Mouse (Mus musculus) midbrain, embryonic 13.5 days (tissue): Measurements from ENCODE around the gene Il12rb1. TPM values are rescaled to one million over a fixed set of nuclear protein-coding genes. Genes with fewer than 3 reads are reported as not detected.

ENCODE experiments used
- ATAC-seq: fragments of 200-750 bp; cut with Nextera tagmentation; 2 replicates; pipeline ENCODE4 v1.8.0; 2017; ENCODE audit warnings: mild to moderate bottlenecking, moderate TSS enrichment, moderate library complexity
- H3K27ac ChIP-seq: fragments of 300-500 bp; sonication (generic); 2 replicates; pipeline ENCODE4 v1.5.1; 2015; ENCODE audit warnings: inconsistent platforms, mild to moderate bottlenecking, moderate library complexity
- H3K27me3 ChIP-seq: fragments of 300-500 bp; sonication (generic); 2 replicates; pipeline ENCODE4 v1.6.1; 2015; ENCODE audit warnings: mild to moderate bottlenecking, inconsistent platforms
- H3K36me3 ChIP-seq: fragments of 300-500 bp; sonication (generic); 2 replicates; pipeline ENCODE4 v1.6.1; 2015; ENCODE audit warnings: mild to moderate bottlenecking, inconsistent platforms
- H3K4me1 ChIP-seq: fragments of 300-500 bp; sonication (generic); replicated peaks from 2 replicates; pipeline ENCODE4 v1.6.1; 2015; ENCODE audit warnings: inconsistent platforms
- H3K4me2 ChIP-seq: fragments of 300-500 bp; sonication (generic); replicated peaks from 2 replicates; pipeline ENCODE4 v1.6.1; 2015; ENCODE audit warnings: moderate library complexity, mild to moderate bottlenecking, inconsistent platforms
- H3K4me3 ChIP-seq: fragments of 300-500 bp; sonication (generic); replicated peaks from 2 replicates; pipeline ENCODE4 v1.5.1; 2015; ENCODE audit warnings: mild to moderate bottlenecking, inconsistent platforms
- H3K9ac ChIP-seq: fragments of 300-500 bp; sonication (generic); replicated peaks from 2 replicates; pipeline ENCODE4 v1.6.1; 2015; ENCODE audit warnings: mild to moderate bottlenecking, inconsistent platforms
- H3K9me3 ChIP-seq: fragments of 300-500 bp; sonication (generic); 2 replicates; pipeline ENCODE4 v1.6.1; 2016; ENCODE audit warnings: mild to moderate bottlenecking, inconsistent platforms
- WGBS: fragments of 180-500 bp; shearing (Covaris S2); methylation state at CpG from one replicate; pipeline ENCODE4 v1.1.7; 2015; 5-methylcytosine and 5-hydroxymethylcytosine counted together
- polyA plus RNA-seq: library from polyadenylated mRNA; unstranded; fragments of >200 nt; fragmentation: Nextera tagmentation; extraction: Ambion mirVana; gene quantifications from 2 replicates; pipeline ENCODE4 v1.2.1, GENCODE M21; 2015

Il12rb1 gene
- polyA plus RNA-seq, 1 experiment from 2014 or later, result not detected

DNA sequence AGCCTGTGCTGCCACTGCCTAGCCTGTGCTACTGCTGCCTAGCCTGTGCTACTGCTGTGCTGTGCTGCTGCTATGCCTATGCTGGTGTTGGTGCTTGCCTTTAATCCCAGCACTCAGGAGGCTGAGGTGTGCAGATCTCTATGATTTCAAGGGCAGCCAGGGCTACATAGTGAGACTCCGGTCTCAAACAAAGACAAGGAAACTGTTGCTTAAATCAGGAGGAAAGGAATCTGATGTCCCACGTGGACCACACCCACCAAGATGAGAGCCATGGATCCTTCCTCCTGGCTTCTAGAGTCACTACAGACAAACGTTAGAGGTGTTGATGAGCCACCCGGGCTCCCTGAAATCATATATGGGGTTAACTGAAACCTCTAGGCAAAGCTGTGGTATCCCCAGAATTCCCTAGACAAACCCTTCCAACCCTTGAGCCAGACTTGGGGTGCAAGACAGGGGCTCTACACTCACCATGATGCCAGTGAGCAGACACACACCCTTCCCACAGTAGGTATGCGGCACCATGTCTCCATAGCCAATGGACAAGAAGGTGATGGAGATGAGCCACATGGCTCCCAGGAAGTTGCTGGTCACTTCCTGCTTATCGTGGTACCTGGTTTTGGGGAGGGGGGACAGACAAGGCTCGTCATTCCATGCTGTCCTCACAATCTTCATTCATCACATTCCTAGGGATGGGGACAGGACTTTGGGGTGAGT, 42.0 kb downstream of the Il12rb1 start:
- no peak overlapping the region for H3K9ac ChIP-seq
- WGBS, result 76% methylated on average over 7 of the region's 7 CpGs
- no peaks in the 10 kb centered on the region for H3K27me3 ChIP-seq
- peaks cover 42% of the 10 kb centered on the region for H3K36me3 ChIP-seq
- H3K9me3 ChIP-seq, result no peaks in the 10 kb centered on the region
- no peak overlapping the region for H3K4me2 ChIP-seq
- peaks cover 4% of the 10 kb centered on the region for H3K4me1 ChIP-seq
- no peak overlapping the region for H3K27ac ChIP-seq
- ATAC-seq, result no peak
- no peak overlapping the region for H3K4me3 ChIP-seq

DNA sequence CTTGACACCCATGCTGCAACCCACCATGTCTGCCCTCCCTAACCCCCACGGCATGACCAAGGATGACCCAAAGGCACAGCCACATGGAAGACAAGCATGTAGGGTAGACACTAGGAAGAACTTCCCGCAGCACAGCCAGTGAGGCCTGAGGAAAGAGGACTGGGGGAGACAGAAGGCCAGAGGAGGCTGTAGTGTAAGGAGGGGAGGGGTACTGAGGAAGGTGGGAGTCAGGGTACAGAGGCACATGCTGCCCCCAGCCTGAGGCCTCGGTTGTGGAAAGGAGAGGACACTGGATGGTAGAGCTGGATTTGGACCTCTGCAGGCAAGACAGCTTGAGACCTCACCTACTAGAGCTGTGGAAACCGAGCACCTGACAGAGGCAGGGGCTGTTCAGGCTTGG, 42.7 kb downstream of the Il12rb1 start:
- no peak overlapping the region for H3K9ac ChIP-seq

DNA sequence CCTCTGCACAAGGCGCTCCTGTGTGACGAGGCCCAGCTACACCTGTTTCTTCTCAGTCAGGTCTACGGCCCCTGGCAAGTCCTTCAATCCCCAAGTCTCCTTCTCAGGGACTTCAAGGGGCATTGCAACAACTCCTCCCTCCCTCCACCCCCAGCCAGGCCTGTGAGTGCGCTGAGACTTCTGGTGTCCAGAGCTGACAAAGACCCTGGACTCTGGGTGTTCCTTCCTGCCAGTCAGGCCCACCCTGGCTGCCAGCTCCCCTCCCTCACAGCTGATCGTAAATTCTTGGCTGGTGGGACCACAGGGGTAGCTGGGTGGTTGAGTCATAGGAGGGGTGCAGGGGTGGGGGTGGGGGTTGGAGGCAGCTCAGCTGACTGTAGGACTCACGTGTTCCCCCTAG, 43.6 kb downstream of the Il12rb1 start:
- peaks cover 42% of the 10 kb centered on the region for H3K36me3 ChIP-seq
- peaks cover 17% of the 10 kb centered on the region for H3K4me1 ChIP-seq
- no peak for ATAC-seq
- no peaks in the 10 kb centered on the region for H3K9me3 ChIP-seq
- H3K27ac ChIP-seq, result no peak overlapping the region
- WGBS, result 62% methylated on average over 6 of the region's 6 CpGs
- no peak overlapping the region for H3K9ac ChIP-seq
- H3K4me2 ChIP-seq, result no peak overlapping the region
- H3K27me3 ChIP-seq, result 0 out of 2 replicates have a peak, but pooled peaks cover 3% of the 10 kb centered on the region
- H3K4me3 ChIP-seq, result no peak overlapping the region

More for the DNA sequence above, 42.7 kb downstream of the Il12rb1 start:
- H3K4me2 ChIP-seq, result no peak overlapping the region
- no peaks in the 10 kb centered on the region for H3K9me3 ChIP-seq
- no peak overlapping the region for H3K4me3 ChIP-seq
- no peak for ATAC-seq
- H3K27me3 ChIP-seq, result 0 out of 2 replicates have a peak, but pooled peaks cover 3% of the 10 kb centered on the region
- peaks cover 8% of the 10 kb centered on the region for H3K4me1 ChIP-seq
- H3K27ac ChIP-seq, result no peak overlapping the region
- peaks cover 42% of the 10 kb centered on the region for H3K36me3 ChIP-seq
- WGBS, result 88% methylated on average over 4 of the region's 4 CpGs

DNA sequence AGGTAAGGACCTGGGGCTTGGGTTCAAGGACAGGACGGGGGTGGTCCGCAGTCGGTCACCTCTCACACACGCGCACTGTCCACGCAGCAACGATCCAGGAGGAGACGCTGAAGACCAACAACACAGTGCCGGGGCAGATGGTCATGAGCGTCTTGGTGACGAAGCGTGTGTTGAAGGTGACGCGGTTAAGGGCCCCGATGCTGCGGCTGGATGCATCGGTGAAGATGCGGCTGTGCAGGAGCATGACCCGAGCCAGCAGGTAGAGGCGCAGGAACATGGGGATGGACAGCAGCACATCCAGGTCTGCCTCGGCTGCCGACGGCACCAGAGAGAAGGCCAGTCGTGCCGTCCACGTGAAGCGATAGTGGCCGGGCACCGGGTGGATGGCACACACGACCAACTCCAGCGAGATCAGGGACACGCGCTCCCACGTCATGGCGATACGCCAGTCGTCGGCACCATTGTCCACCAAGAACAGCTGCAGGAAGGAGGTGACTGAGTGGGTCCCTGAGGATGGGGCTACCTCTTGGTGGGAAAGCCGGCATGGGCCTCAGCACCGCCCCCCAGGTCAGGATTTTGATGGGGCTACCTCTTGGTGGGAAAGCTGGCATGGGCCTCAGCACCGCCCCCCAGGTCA, 44.5 kb downstream of the Il12rb1 start:
- WGBS, result 91% methylated on average over 41 of the region's 41 CpGs
- H3K36me3 ChIP-seq, result peaks cover 42% of the 10 kb centered on the region

DNA sequence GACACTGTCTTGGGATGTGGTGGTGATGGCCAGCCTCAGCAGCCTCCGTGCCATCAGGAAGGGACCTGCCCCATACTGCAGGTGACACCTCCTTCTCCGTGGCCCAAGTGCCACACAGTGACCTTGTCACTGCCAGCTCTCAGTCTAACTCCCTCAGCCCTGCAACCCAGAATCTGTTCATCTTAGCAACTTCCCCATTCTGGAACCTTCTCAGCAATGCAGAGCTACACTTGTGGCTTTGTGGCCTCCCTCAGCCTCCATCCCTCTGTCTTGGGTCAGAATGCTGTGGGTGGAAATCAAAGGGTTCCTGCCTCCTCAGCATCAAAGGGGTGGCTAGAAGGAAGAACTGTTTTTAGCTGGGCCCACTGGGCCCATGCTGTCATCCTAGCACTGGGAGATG, 45.6 kb downstream of the Il12rb1 start:
- Histone ChIP-seq H3K9ac (no peak overlapping the region), H3K4me3 (no peak overlapping the region), H3K27ac (no peak overlapping the region), H3K36me3 (peaks cover 33% of the 10 kb centered on the region), H3K27me3 (0 out of 2 replicates have a peak, but pooled peaks cover 3% of the 10 kb centered on the region), H3K4me2 (no peak overlapping the region), H3K4me1 (peaks cover 37% of the 10 kb centered on the region), H3K9me3 (no peaks in the 10 kb centered on the region)
- ATAC-seq, result no peak
- WGBS, result 89% methylated on average over 2 of the region's 2 CpGs

More for the DNA sequence above, 44.5 kb downstream of the Il12rb1 start:
- Histone ChIP-seq H3K27ac (no peak overlapping the region), H3K9ac (no peak overlapping the region; the same call in 1 of the 2 replicates), H3K27me3 (0 out of 2 replicates have a peak, but pooled peaks cover 3% of the 10 kb centered on the region), H3K4me1 (peaks cover 25% of the 10 kb centered on the region), H3K4me3 (no peak overlapping the region), H3K9me3 (no peaks in the 10 kb centered on the region), H3K4me2 (no peak overlapping the region)
- no peak for ATAC-seq

DNA sequence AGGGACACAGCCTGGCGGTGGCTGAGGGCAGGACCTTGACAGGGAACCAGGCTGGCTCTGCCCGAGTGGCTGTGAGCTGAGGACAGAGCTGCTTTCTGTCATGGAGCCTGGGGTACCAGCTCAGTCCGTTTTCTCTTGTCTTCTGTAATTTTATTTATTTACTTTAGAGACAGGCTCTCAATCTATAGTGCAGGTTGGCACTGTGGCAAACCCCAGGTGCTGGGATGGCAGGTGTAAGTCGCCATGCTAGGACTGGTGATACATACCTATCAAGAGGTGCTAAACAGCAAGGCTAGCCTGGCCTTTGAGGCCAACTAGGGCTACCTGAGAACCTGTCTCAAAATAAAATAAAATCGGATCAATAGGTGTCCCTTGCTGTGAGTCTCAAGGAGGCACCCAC, 47.8 kb downstream of the Il12rb1 start:
- Histone ChIP-seq H3K27me3 (0 out of 2 replicates have a peak, but pooled peaks cover 3% of the 10 kb centered on the region), H3K27ac (no peak overlapping the region), H3K9me3 (no peaks in the 10 kb centered on the region), H3K4me2 (peak overlapping the region; percentile 84), H3K4me1 (peaks cover 45% of the 10 kb centered on the region), H3K36me3 (peaks cover 23% of the 10 kb centered on the region), H3K9ac (no peak overlapping the region), H3K4me3 (peak overlapping the region; percentile 50; the same call in 1 of the 2 replicates)
- ATAC-seq, result 0 out of 2 replicates have a peak, but pooled peaks have one; percentile 1
- 63% methylated on average over 5 of the region's 5 CpGs for WGBS

DNA sequence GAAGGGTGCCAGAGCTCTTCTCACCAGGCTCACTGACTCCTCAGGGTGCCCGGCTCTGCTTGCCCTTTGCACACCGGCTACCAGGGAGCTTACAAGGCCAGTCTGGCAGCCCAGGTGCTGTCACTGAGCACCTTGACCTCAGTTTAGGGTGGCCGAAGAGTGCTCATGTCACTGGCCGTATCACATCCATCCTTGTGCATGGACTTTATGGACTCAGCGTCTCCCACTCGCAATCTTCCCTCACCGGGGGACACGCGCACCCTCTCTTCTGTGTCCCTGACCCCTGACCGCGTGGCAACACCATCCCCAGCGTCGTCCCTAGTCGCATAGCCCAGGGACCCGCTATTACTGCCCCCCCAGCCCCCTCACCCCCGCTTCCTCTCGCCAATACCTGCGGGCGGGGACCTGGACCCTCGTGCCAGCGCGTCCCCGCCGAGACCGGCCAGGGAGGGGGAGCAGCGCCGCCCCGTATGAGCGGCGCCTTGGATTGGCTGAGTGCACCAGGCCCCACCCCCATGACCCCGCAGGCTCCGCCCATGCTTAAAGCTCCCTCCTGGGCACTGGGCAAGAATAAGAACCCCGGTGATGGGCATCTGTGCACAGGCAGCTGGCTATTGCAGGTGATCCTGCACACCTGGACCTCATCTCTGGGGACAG, 48.4 kb downstream of the Il12rb1 start:
- no peaks in the 10 kb centered on the region for H3K9me3 ChIP-seq
- 7% methylated on average over 33 of the region's 33 CpGs for WGBS
- H3K9ac ChIP-seq, result peak overlapping the region; percentile 70
- H3K4me2 ChIP-seq, result peak overlapping the region; percentile 84
- peaks cover 50% of the 10 kb centered on the region for H3K4me1 ChIP-seq
- ATAC-seq, result peak; percentile 75
- peak overlapping the region; percentile 14; the same call in 1 of the 2 replicates for H3K27ac ChIP-seq
- peak overlapping the region; percentile 50 for H3K4me3 ChIP-seq
- 0 out of 2 replicates have a peak, but pooled peaks cover 3% of the 10 kb centered on the region for H3K27me3 ChIP-seq
- H3K36me3 ChIP-seq, result peaks cover 19% of the 10 kb centered on the region

DNA sequence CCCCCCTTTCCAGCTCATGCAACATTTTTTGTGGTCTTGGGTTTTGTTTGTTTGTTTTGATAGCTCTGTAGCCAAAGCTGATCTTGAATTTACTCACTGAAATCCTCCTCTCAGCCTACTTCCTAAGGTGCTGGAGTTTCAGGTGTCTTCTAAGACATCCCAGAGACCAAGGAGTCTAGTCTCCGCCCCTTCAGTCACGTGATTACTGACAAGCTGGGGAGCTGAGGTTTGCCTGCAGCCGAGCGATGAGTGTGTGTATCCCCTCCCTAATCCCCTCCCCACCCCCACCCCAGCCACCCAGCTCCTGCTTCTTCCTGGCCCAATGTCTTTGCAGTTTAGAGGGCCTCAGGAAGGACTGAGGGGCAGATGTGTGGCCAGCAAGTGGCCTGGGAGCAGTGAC, 49.3 kb downstream of the Il12rb1 start:
- 0 out of 2 replicates have a peak, but pooled peaks have one; percentile 10 for ATAC-seq
- Histone ChIP-seq H3K27ac (peak overlapping the region; percentile 52; the same call in 1 of the 2 replicates), H3K27me3 (0 out of 2 replicates have a peak, but pooled peaks cover 3% of the 10 kb centered on the region), H3K36me3 (peaks cover 14% of the 10 kb centered on the region), H3K4me3 (no peak overlapping the region), H3K4me1 (peaks cover 59% of the 10 kb centered on the region), H3K4me2 (peak overlapping the region; percentile 84), H3K9me3 (no peaks in the 10 kb centered on the region), H3K9ac (0 out of 2 replicates have a peak overlapping the region, but pooled peaks have one; percentile 17)
- 0% methylated on average over 4 of the region's 4 CpGs for WGBS

DNA sequence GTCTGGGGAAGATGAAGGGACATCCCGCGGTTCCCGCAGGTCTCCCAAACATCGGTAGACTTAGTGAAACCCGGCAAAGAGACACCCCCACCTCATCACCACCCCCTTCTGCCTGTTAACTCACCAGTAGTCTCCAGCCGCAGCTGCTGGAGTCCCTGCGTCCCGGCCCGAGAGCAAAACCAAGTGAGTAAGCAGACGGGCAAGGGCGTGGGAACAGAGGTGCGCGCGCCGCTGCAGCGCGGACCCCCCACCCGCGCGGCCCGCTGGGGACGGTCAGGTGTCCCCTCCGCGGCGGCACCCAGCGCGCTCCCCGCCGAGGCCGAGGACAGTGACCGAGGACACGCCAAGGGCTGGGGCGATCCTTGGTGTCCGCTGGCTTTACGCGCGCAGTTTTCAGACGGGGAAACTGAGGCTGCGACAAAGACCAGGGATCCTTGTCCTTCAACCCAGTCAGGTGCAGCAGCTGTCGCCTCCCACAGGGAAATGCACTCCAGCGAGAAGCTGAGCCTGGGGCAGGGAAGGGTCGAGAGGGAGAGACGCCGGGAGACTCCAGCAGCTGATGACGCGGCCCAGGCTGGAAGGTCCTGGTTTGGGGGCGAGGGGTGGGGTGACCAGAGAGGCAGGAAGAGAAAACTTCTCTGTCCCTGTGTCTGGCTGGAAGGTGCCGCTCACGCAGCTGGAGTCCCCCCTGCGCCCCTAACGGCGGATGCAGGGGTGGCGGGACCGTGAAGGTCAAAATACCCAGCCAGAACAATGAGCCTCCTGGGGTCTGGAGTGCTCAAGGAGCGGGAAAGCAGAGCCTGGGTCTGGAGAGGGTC, 54.8 kb downstream of the Il12rb1 start, which contains the start of gene Kcnn1:
TSS of gene Kcnn1 (minus strand) at position 435 of the 818 bp plus-strand sequence.
- H3K27ac ChIP-seq, result peak within 1 kb of the TSS; percentile 94
- H3K27me3 ChIP-seq, result no peaks in the 10 kb centered on the region
- H3K9ac ChIP-seq, result peak within 1 kb of the TSS; percentile 93
- peaks cover 72% of the 10 kb centered on the region for H3K4me1 ChIP-seq
- H3K36me3 ChIP-seq, result peaks cover 6% of the 10 kb centered on the region
- no peaks in the 10 kb centered on the region for H3K9me3 ChIP-seq
- H3K4me2 ChIP-seq, result peak within 1 kb of the TSS; percentile 95
- WGBS, result under 1% methylated on average over 55 of the region's 55 CpGs
- H3K4me3 ChIP-seq, result peak within 1 kb of the TSS; percentile 67
- ATAC-seq, result 0 out of 2 replicates have a peak, but pooled peaks have one; percentile 3

DNA sequence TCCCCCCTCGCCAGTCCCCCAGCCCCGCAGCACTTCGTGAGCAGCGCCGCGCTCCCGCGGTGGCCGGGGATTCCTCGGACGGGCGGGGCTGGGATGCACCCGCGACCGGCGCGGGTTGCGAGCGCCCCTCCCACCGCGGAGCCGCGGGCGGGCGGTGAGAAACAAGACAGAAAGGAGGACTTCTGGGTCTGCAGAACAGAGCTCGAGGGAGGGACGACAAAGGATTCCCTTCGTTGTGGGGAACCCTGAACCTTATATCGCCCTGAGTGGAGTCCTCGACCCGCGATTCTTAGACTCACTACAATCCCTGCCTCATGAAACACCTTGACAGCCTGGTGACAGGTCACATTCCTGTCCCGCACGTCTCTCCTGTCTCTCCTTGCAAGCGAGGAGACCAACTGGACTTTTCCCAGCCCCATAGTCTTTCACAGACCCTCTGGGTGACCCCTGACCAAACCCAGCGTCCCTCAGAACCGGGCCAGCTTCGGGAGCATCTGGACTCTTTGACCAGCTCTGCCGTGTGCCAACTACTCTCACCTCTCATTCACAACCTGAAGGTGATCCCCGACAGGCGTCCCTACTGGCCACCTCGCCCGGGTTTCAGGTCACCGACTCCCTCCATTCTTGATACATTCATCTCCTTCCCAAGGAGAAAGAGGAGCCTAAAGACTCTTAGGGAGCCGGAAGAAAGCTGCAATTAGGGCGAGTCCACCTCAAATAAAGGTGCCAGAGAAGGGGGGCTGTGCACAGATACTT, 55.9 kb downstream of the Il12rb1 start:
- peak overlapping the region; percentile 94 for H3K27ac ChIP-seq
- no peaks in the 10 kb centered on the region for H3K27me3 ChIP-seq
- H3K36me3 ChIP-seq, result peaks cover 10% of the 10 kb centered on the region
- peak overlapping the region; percentile 67 for H3K4me3 ChIP-seq
- H3K4me2 ChIP-seq, result peak overlapping the region; percentile 95
- peaks cover 72% of the 10 kb centered on the region for H3K4me1 ChIP-seq
- H3K9me3 ChIP-seq, result no peaks in the 10 kb centered on the region
- ATAC-seq, result no peak
- H3K9ac ChIP-seq, result peak overlapping the region; percentile 93
- 1% methylated on average over 46 of the region's 46 CpGs for whole genome bisulfite sequencing
